Mouse (Mus musculus): ENCODE data around the gene Lcn8. TPM values are rescaled to one million over a fixed set of nuclear protein-coding genes. Genes with fewer than 3 reads are reported as not detected.

Gene Lcn8
- polyA plus RNA-seq, 1 experiment from 2014 or later, result 0.18 TPM

- no peak overlapping the region for H3K4me2 ChIP-seq (ENCODE audit: low read depth, low read length)
- TF ChIP-seq CTCF (IDR thresholded peaks at IDR 0.05; ENCODE audit: low read depth), result no peak
- TF ChIP-seq EP300 (IDR thresholded peaks at IDR 0.05; ENCODE audit: low read depth), result no peak
- H3K36me3 ChIP-seq (replicated peaks; ENCODE audit: insufficient read depth, low read length), result no peaks in the 10 kb centered on the region
- H3K9me3 ChIP-seq (ENCODE audit: low read length), result no peaks in the 10 kb centered on the region
- DNase-seq, result no peak
- H3K9ac ChIP-seq (replicated peaks), result no peak overlapping the region
- 77% methylated on average over 6 of the region's 6 CpGs for WGBS (ENCODE audit: insufficient replicate concordance)
- H3K4me1 ChIP-seq (ENCODE audit: insufficient read depth), result no peaks in the 10 kb centered on the region
- H3K27me3 ChIP-seq (ENCODE audit: insufficient read depth, low read length), result no peaks in the 10 kb centered on the region
- H3K4me3 ChIP-seq (ENCODE audit: low read depth, low read length), result no peak overlapping the region
- ATAC-seq, result no peak
- no peak overlapping the region for H3K27ac ChIP-seq (ENCODE audit: low read depth)
Measured at GRCm38 (mm10) chr2:25661245-25661970, 8.5 kb downstream of the Lcn8 start.

- Histone ChIP-seq H3K36me3 (replicated peaks; ENCODE audit: insufficient read depth, low read length) (no peaks in the 10 kb centered on the region), H3K27me3 (ENCODE audit: insufficient read depth, low read length) (no peaks in the 10 kb centered on the region), H3K9ac (replicated peaks) (no peak overlapping the region), H3K27ac (ENCODE audit: low read depth) (no peak overlapping the region), H3K4me2 (ENCODE audit: low read depth, low read length) (no peak overlapping the region), H3K4me3 (ENCODE audit: low read depth, low read length) (no peak overlapping the region), H3K4me1 (ENCODE audit: insufficient read depth) (no peaks in the 10 kb centered on the region), H3K9me3 (ENCODE audit: low read length) (no peaks in the 10 kb centered on the region)
- DNase-seq, result peak; percentile 66
- TF ChIP-seq EP300 (IDR thresholded peaks at IDR 0.05; ENCODE audit: low read depth) (no peak), CTCF (IDR thresholded peaks at IDR 0.05; ENCODE audit: low read depth) (peak; percentile 67)
- no peak for ATAC-seq
- WGBS (ENCODE audit: insufficient replicate concordance), result 46% methylated on average over 1 of the region's 1 CpGs
Measured at GRCm38 (mm10) chr2:25663511-25663910, 10.6 kb downstream of the Lcn8 start.

GRCm38 (mm10) chr2:25664125-25664524 is 11.2 kb downstream of the Lcn8 start:
- 75% methylated on average over 5 of the region's 5 CpGs for WGBS (ENCODE audit: insufficient replicate concordance)
- H3K9me3 ChIP-seq (ENCODE audit: low read length), result no peaks in the 10 kb centered on the region
- no peak for TF ChIP-seq CTCF (IDR thresholded peaks at IDR 0.05; ENCODE audit: low read depth)
- TF ChIP-seq EP300 (IDR thresholded peaks at IDR 0.05; ENCODE audit: low read depth), result no peak
- H3K36me3 ChIP-seq (replicated peaks; ENCODE audit: insufficient read depth, low read length), result no peaks in the 10 kb centered on the region
- no peak overlapping the region for H3K9ac ChIP-seq (replicated peaks)
- ATAC-seq, result no peak
- H3K27ac ChIP-seq (ENCODE audit: low read depth), result no peak overlapping the region
- DNase-seq, result no peak
- H3K27me3 ChIP-seq (ENCODE audit: insufficient read depth, low read length), result no peaks in the 10 kb centered on the region
- no peak overlapping the region for H3K4me2 ChIP-seq (ENCODE audit: low read depth, low read length)
- H3K4me1 ChIP-seq (ENCODE audit: insufficient read depth), result no peaks in the 10 kb centered on the region
- no peak overlapping the region for H3K4me3 ChIP-seq (ENCODE audit: low read depth, low read length)

GRCm38 (mm10) chr2:25666516-25666915 is 13.6 kb downstream of the Lcn8 start:
- no peaks in the 10 kb centered on the region for H3K36me3 ChIP-seq (replicated peaks; ENCODE audit: insufficient read depth, low read length)
- H3K27ac ChIP-seq (ENCODE audit: low read depth), result no peak overlapping the region
- no peaks in the 10 kb centered on the region for H3K27me3 ChIP-seq (ENCODE audit: insufficient read depth, low read length)
- no peak overlapping the region for H3K4me3 ChIP-seq (ENCODE audit: low read depth, low read length)
- DNase-seq, result no peak
- H3K9me3 ChIP-seq (ENCODE audit: low read length), result no peaks in the 10 kb centered on the region
- no peaks in the 10 kb centered on the region for H3K4me1 ChIP-seq (ENCODE audit: insufficient read depth)
- ATAC-seq, result no peak
- H3K9ac ChIP-seq (replicated peaks), result no peak overlapping the region
- 55% methylated on average over 1 of the region's 1 CpGs for WGBS (ENCODE audit: insufficient replicate concordance)
- no peak overlapping the region for H3K4me2 ChIP-seq (ENCODE audit: low read depth, low read length)
- TF ChIP-seq EP300 (IDR thresholded peaks at IDR 0.05; ENCODE audit: low read depth), result no peak
- no peak for TF ChIP-seq CTCF (IDR thresholded peaks at IDR 0.05; ENCODE audit: low read depth)

GRCm38 (mm10) chr2:25676486-25676885 is 23.6 kb downstream of the Lcn8 start, which contains the start of gene Lcn6:
Lcn6 (plus strand) TSS chr2:25676786.
- ATAC-seq, result no peak
- 79% methylated on average over 3 of the region's 3 CpGs for WGBS (ENCODE audit: insufficient replicate concordance)
- H3K27me3 ChIP-seq (ENCODE audit: insufficient read depth, low read length), result no peaks in the 10 kb centered on the region
- H3K4me3 ChIP-seq (ENCODE audit: low read depth, low read length), result no peak within 1 kb of the TSS
- H3K36me3 ChIP-seq (replicated peaks; ENCODE audit: insufficient read depth, low read length), result no peaks in the 10 kb centered on the region
- no peak for DNase-seq
- no peak within 1 kb of the TSS for H3K27ac ChIP-seq (ENCODE audit: low read depth)
- H3K4me2 ChIP-seq (ENCODE audit: low read depth, low read length), result no peak within 1 kb of the TSS
- H3K9me3 ChIP-seq (ENCODE audit: low read length), result no peaks in the 10 kb centered on the region
- no peaks in the 10 kb centered on the region for H3K4me1 ChIP-seq (ENCODE audit: insufficient read depth)
- no peak within 1 kb of the TSS for H3K9ac ChIP-seq (replicated peaks)
- TF ChIP-seq EP300 (IDR thresholded peaks at IDR 0.05; ENCODE audit: low read depth) (no peak), CTCF (IDR thresholded peaks at IDR 0.05; ENCODE audit: low read depth) (no peak)

- Histone ChIP-seq H3K4me3 (ENCODE audit: low read depth, low read length) (no peak overlapping the region), H3K9me3 (ENCODE audit: low read length) (no peaks in the 10 kb centered on the region), H3K27ac (ENCODE audit: low read depth) (no peak overlapping the region), H3K9ac (replicated peaks) (no peak overlapping the region), H3K36me3 (replicated peaks; ENCODE audit: insufficient read depth, low read length) (no peaks in the 10 kb centered on the region), H3K4me2 (ENCODE audit: low read depth, low read length) (no peak overlapping the region), H3K27me3 (ENCODE audit: insufficient read depth, low read length) (no peaks in the 10 kb centered on the region), H3K4me1 (ENCODE audit: insufficient read depth) (no peaks in the 10 kb centered on the region)
- DNase-seq (no peak), ATAC-seq (no peak)
- 61% methylated on average over 6 of the region's 6 CpGs for WGBS (ENCODE audit: insufficient replicate concordance)
- TF ChIP-seq EP300 (IDR thresholded peaks at IDR 0.05; ENCODE audit: low read depth) (no peak), CTCF (IDR thresholded peaks at IDR 0.05; ENCODE audit: low read depth) (no peak)
Measured at GRCm38 (mm10) chr2:25679559-25679958, 26.6 kb downstream of the Lcn8 start.
